ENCODE assay signal across 20 mouse cellular contexts in genomic region chr9:85635438-85636130, GRCm38 (mm10).
DNase-seq lines count a peak whose midpoint lies in the region; ATAC-seq lines count a peak whose summit lies in the region.
"Had no signal": no experiment of that assay in that cellular context is flagged by ENCODE, and none has a peak within 500 bp of the region (broad histone marks: within the 10 kb centered on the region; RNA-seq: fewer than 3 reads in every experiment).

No protein-coding gene starts in this region.

- H3K9ac ChIP-seq in embryonic facial prominence, embryonic 11.5 days (replicated peaks; ENCODE audit: low read length), result no peak overlapping the region
- no peak overlapping the region for H3K9ac ChIP-seq in midbrain, embryonic 11.5 days (ENCODE audit: low read length)
- 0 out of 2 replicates have a peak overlapping the region, but pooled peaks have one; percentile 43 for H3K9ac ChIP-seq in midbrain, embryonic 16.5 days (ENCODE audit: low read depth, low read length)
- H3K9ac ChIP-seq in liver, embryonic 12.5 days, result no peak overlapping the region
- H3K9ac ChIP-seq: heart, embryonic 12.5 days; limb, embryonic 15.5 days; lung, embryonic 14.5 days had no signal

- H3K36me3 ChIP-seq in embryonic facial prominence, embryonic 11.5 days (replicated peaks; ENCODE audit: control insufficient read depth, insufficient read depth, low read depth, low read length), result no peaks in the 10 kb centered on the region
- H3K36me3 ChIP-seq in embryonic facial prominence, embryonic 10.5 days (replicated peaks), result no peaks in the 10 kb centered on the region
- H3K36me3 ChIP-seq in midbrain, embryonic 11.5 days (ENCODE audit: control insufficient read depth, insufficient read depth, low read length), result no peaks in the 10 kb centered on the region
- H3K36me3 ChIP-seq in midbrain, embryonic 10.5 days, result no peaks in the 10 kb centered on the region
- H3K36me3 ChIP-seq in midbrain, embryonic 16.5 days (ENCODE audit: control insufficient read depth, insufficient read depth, low read length), result no peaks in the 10 kb centered on the region
- no peaks in the 10 kb centered on the region for H3K36me3 ChIP-seq in liver, embryonic 12.5 days
- H3K36me3 ChIP-seq: heart, embryonic 12.5 days; limb, embryonic 15.5 days had no signal

- H3K9me3 ChIP-seq in embryonic facial prominence, embryonic 11.5 days (replicated peaks; ENCODE audit: control insufficient read depth, low read length), result no peaks in the 10 kb centered on the region
- no peaks in the 10 kb centered on the region for H3K9me3 ChIP-seq in embryonic facial prominence, embryonic 10.5 days
- H3K9me3 ChIP-seq in midbrain, embryonic 11.5 days (ENCODE audit: control insufficient read depth, low read length), result no peaks in the 10 kb centered on the region; the same call in 1 of the 2 replicates
- H3K9me3 ChIP-seq in midbrain, embryonic 10.5 days (replicated peaks), result no peaks in the 10 kb centered on the region
- H3K9me3 ChIP-seq in midbrain, embryonic 16.5 days (replicated peaks; ENCODE audit: control insufficient read depth, low read length, poor library complexity, severe bottlenecking), result no peaks in the 10 kb centered on the region
- H3K9me3 ChIP-seq in liver, embryonic 12.5 days (replicated peaks), result no peaks in the 10 kb centered on the region
- H3K9me3 ChIP-seq: limb, embryonic 15.5 days had no signal

- ATAC-seq in embryonic facial prominence, embryonic 11.5 days (replicated peaks; ENCODE audit: insufficient number of reproducible peaks, low FRiP score, low TSS enrichment, low read depth), result no peak
- peak; percentile 33; the same call in 1 of the 2 replicates for ATAC-seq in midbrain, embryonic 11.5 days (ENCODE audit: low FRiP score)
- ATAC-seq in midbrain, embryonic 16.5 days, result peak; percentile 97
- no peak for ATAC-seq in liver, embryonic 12.5 days

- H3K27ac ChIP-seq in embryonic facial prominence, embryonic 11.5 days (replicated peaks; ENCODE audit: low read depth, low read length), result no peak overlapping the region
- no peak overlapping the region for H3K27ac ChIP-seq in embryonic facial prominence, embryonic 10.5 days (replicated peaks)
- no peak overlapping the region for H3K27ac ChIP-seq in midbrain, embryonic 11.5 days (ENCODE audit: low read depth, low read length)
- no peak overlapping the region for H3K27ac ChIP-seq in midbrain, embryonic 10.5 days (replicated peaks)
- H3K27ac ChIP-seq in midbrain, embryonic 16.5 days (ENCODE audit: low read length), result no peak overlapping the region
- H3K27ac ChIP-seq in liver, embryonic 12.5 days, result no peak overlapping the region
- H3K27ac ChIP-seq: limb, embryonic 15.5 days had no signal

- peak; percentile 5 for DNase-seq in embryonic facial prominence, embryonic 11.5 days (ENCODE audit: low spot score)
- no peak for DNase-seq in embryonic facial prominence, embryonic 10.5 days (ENCODE audit: low spot score)
- no peak for DNase-seq in midbrain, embryonic 11.5 days (ENCODE audit: low spot score, missing footprints)
- DNase-seq in midbrain, embryonic 10.5 days (ENCODE audit: low spot score), result no peak
- no peak for DNase-seq in left cerebral cortex, adult 11 months (ENCODE audit: low spot score)
- no peak for DNase-seq in thymus, postnatal 10 days (ENCODE audit: low spot score in 2 of 2)
- DNase-seq: adrenal gland, postnatal 14 days; cerebellum, adult 9-11 months; gastrocnemius, postnatal 36 days; heart, postnatal 36 days; kidney, adult 18-20 months; kidney, postnatal 14 days; lung, embryonic 14.5 days; right cerebral cortex, postnatal 25 days; thymus, adult 18-20 months had no signal

- no peak overlapping the region for H3K4me2 ChIP-seq in embryonic facial prominence, embryonic 11.5 days (ENCODE audit: low read depth, low read length)
- no peak overlapping the region for H3K4me2 ChIP-seq in midbrain, embryonic 11.5 days
- H3K4me2 ChIP-seq in midbrain, embryonic 16.5 days (ENCODE audit: low read length), result peak overlapping the region; percentile 43
- H3K4me2 ChIP-seq in liver, embryonic 12.5 days, result no peak overlapping the region
- H3K4me2 ChIP-seq: heart, embryonic 12.5 days; limb, embryonic 15.5 days; lung, embryonic 14.5 days had no signal

- no peaks in the 10 kb centered on the region for H3K27me3 ChIP-seq in embryonic facial prominence, embryonic 11.5 days (ENCODE audit: control insufficient read depth, insufficient read depth, low read length)
- H3K27me3 ChIP-seq in embryonic facial prominence, embryonic 10.5 days (replicated peaks; ENCODE audit: low read depth, poor library complexity, severe bottlenecking), result no peaks in the 10 kb centered on the region
- H3K27me3 ChIP-seq in midbrain, embryonic 11.5 days (ENCODE audit: control insufficient read depth, insufficient read depth, low read length), result no peaks in the 10 kb centered on the region
- no peaks in the 10 kb centered on the region for H3K27me3 ChIP-seq in midbrain, embryonic 10.5 days (ENCODE audit: low read depth, poor library complexity, severe bottlenecking)
- H3K27me3 ChIP-seq in midbrain, embryonic 16.5 days (ENCODE audit: control insufficient read depth, insufficient read depth, low read depth, low read length), result no peaks in the 10 kb centered on the region
- no peaks in the 10 kb centered on the region for H3K27me3 ChIP-seq in liver, embryonic 12.5 days (replicated peaks)
- H3K27me3 ChIP-seq: CH12.LX; heart, embryonic 12.5 days; limb, embryonic 15.5 days had no signal

- H3K4me3 ChIP-seq in embryonic facial prominence, embryonic 11.5 days (ENCODE audit: low read depth, low read length), result no peak overlapping the region
- H3K4me3 ChIP-seq in embryonic facial prominence, embryonic 10.5 days, result no peak overlapping the region
- no peak overlapping the region for H3K4me3 ChIP-seq in midbrain, embryonic 11.5 days (ENCODE audit: low read depth, low read length)
- H3K4me3 ChIP-seq in midbrain, embryonic 10.5 days, result no peak overlapping the region
- H3K4me3 ChIP-seq in midbrain, embryonic 16.5 days (ENCODE audit: low read depth, low read length), result peak overlapping the region; percentile 30
- H3K4me3 ChIP-seq in liver, embryonic 12.5 days, result no peak overlapping the region
- H3K4me3 ChIP-seq: heart, embryonic 12.5 days; limb, embryonic 15.5 days had no signal

- WGBS in embryonic facial prominence, embryonic 11.5 days, result 89% methylated on average over 12 of the region's 12 CpGs
- 89% methylated on average over 12 of the region's 12 CpGs for WGBS in embryonic facial prominence, embryonic 10.5 days
- WGBS in midbrain, embryonic 11.5 days, result 82% methylated on average over 12 of the region's 12 CpGs
- WGBS in midbrain, embryonic 10.5 days, result 88% methylated on average over 12 of the region's 12 CpGs
- 58% methylated on average over 12 of the region's 12 CpGs for WGBS in midbrain, embryonic 16.5 days
- 83% methylated on average over 12 of the region's 12 CpGs for WGBS in liver, embryonic 12.5 days (ENCODE audit: insufficient replicate concordance)

- H3K4me1 ChIP-seq in embryonic facial prominence, embryonic 11.5 days (ENCODE audit: control insufficient read depth, insufficient read depth, low read length), result no peaks in the 10 kb centered on the region
- no peaks in the 10 kb centered on the region for H3K4me1 ChIP-seq in embryonic facial prominence, embryonic 10.5 days
- H3K4me1 ChIP-seq in midbrain, embryonic 11.5 days (ENCODE audit: control insufficient read depth, insufficient read depth, low read length), result no peaks in the 10 kb centered on the region
- no peaks in the 10 kb centered on the region for H3K4me1 ChIP-seq in midbrain, embryonic 10.5 days
- H3K4me1 ChIP-seq in midbrain, embryonic 16.5 days (ENCODE audit: control insufficient read depth, insufficient read depth, low read length), result no peaks in the 10 kb centered on the region
- H3K4me1 ChIP-seq in liver, embryonic 12.5 days, result no peaks in the 10 kb centered on the region
- H3K4me1 ChIP-seq: limb, embryonic 15.5 days had no signal

Comparison
In these comparisons a context has a peak if more than half of its experiments do, and no peak if none do; other contexts are left out.
1. ATAC-seq: peak in midbrain, embryonic 11.5 days (single experiment) and midbrain, embryonic 16.5 days (single experiment); none in embryonic facial prominence, embryonic 11.5 days (single experiment) and liver, embryonic 12.5 days (single experiment).